Mouse (Mus musculus) embryo, embryonic 11.5 days (tissue): ENCODE results near the gene Gcnt2.
A peak's percentile ranks its signal among the peaks of the same experiment; 100 is the strongest.

Experiments used
- DNase-seq: peaks from one replicate; pipeline ENCODE4 v3.0.0-alpha.2; 2012; ENCODE audit warnings: low read depth, low spot score

Gene Gcnt2

DNA sequence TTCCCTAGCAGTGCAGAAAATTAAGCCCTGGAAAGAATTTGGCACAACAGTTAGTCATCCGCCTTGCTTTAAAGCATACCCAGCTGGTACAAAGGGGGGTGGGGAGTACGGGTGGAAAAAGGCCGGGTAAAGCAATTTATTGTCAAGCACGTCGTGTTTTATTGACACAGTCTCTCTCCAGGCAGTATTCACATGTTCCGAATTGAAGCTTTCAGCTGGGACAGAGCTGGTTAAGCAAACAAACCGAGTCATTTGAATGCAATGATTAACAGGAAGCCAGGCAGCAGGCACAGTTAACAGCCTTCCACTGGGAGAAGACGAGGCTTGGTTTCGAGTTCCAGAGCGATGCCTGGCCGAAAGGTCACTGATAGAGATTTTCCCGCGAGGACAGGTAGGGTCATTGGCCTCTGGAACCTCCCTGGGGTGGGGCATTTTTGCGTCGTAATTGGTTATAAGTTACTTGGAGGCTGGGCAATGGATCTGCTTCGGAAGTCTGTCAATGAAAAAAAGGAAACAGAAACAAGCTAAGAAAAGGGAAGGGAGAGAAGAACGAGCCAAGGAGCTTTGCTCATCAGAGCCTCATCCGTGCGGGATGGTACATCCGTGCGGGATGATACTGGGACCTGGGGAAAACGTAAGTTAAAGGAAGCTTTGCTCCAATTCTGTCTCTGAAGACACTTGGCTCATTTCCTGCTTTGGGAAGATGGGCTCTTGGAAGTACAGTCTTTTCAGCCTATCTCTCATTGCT lies at the start of gene Gcnt2:
Gcnt2 (plus strand) TSS at position 103 of the 748 bp plus-strand sequence.
- DNase-seq, result no peak

DNA sequence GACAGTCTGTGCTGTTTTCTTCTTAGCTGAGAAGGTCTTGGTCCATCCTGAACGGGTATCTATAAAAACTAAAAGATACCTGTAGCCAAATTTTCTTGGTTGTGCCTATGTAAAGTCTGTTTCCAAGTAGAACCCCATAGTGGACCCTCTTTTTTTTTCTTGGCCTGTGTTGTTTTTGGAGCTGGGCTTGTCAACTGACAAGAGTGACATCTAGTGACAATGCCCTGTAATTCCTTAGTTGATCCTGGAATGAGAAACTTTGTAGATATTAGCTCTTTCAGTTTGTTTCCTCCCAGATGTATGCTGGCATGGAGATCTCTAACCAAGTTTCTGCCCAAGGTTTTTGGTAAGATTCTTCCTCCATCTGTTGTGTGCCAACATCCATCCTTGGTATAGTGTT lies 38.9 kb upstream of the Gcnt2 start:
- no peak for DNase-seq

DNA sequence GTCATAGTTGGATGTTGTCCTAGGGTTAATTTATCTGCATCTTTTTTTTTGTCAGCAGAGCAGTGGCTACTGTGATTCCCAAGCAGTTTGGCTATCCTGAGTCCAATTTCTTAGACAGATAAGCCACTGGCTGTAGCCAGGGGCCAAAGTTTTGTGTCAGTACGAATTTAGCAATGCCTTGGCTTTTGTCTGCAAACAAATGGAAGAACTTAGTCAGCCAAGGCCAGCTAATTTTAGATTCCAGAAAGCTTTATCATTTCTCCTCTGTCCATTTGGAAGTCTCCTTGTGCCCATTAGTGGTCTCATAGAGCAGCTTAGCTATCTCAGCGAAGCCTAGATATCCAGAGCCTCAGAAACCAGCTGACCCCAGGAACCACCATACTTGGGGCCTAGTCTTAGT lies 37.6 kb upstream of the Gcnt2 start:
- no peak for DNase-seq

DNA sequence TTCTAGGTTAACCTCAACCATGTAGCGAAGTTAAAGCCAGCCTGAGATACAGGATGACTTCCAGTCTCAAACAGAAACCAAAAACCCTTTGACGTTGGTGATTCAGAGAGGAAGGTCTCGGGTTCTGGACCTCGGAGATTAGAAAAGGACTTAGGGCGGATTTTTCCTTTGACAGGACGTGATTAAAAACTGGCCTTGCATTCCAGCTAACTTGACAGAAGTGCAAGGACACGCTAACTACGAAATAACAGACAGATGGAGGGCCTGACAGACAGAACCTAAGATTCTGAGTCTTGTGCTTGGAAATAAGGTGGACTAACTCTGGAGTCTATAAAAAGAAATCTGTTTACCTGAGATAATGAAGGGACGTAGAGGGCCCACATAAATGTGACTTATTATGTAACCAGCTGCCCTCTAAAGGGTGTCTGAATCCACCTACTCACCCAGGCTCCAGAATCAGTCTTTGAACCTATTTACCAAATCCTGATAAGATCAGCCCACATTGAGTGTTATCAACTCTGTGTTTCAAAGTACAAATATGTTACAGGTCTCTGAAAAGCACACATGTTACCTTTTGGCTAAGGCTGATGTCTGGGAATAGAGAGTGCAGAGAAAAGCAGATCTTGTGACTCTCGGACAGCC lies 18.3 kb upstream of the Gcnt2 start:
- no peak for DNase-seq

DNA sequence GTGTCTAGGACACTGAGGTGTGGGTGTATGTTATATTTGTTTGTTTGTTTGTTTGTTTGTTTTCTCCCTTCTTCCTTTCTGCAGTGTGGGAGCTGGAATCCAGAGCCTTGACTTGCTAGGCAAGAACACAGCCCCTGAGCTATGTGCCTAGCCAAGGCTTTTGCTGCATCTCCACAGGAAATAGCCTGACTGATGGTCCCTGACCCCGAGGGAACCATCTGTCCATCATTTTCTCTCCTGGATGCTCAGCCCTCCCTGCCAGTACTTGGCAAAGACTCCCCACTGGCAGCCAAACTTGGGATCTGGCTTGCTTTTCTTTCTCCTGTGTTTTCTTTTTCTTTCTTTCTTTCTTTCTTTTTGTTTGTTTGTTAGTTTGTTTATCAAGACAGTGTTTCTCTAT lies 17.4 kb upstream of the Gcnt2 start:
- DNase-seq, result no peak

DNA sequence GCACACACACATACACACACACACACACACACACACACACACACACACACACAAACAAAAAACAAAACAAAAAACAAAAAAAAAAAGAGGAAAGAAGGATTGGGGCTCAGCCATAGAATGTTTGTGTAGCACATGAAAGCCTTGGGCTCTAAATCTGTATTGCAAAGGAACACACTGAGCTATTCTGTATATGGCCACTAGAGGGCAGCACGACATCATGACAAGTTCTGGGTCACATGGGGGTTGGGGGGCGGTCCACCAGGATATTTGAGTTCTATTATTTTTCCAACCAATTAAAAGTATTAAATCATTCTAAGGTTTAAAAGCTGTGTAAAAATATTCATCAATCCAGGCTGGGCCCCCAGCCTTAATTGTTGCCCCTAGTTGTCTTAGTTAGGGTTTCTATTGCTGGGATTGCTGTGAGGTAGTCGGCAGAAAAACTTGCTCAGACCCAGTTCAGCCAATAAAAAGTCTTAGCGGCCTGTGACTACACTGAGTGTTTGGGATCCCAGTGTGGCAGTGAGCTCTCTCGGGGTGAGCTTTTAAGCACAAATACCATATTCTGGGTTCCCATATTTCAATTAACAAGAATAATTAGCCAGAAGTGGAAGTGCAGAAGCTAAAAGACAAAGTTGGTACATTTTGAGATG lies 16.0 kb upstream of the Gcnt2 start:
- DNase-seq, result peak; percentile 67

DNA sequence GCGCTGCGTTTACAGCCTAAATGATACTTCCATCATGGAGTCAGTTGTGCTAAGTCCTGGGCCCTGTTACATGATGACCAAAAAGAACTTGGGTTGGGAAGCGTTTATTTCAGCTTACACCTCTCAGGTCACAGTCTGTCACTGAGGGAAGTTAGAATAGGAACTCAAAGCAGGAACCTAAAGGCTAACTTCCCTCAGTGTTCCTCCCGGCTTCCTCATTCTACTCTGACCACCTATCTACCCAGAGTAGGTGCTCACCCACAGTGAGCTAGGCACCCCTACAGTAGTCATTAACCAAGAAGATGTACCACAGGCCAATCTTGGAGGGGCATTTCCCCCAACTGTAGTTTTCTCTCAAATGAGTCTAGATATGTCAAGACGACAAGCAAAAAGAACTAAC lies 15.4 kb upstream of the Gcnt2 start:
- DNase-seq, result no peak

DNA sequence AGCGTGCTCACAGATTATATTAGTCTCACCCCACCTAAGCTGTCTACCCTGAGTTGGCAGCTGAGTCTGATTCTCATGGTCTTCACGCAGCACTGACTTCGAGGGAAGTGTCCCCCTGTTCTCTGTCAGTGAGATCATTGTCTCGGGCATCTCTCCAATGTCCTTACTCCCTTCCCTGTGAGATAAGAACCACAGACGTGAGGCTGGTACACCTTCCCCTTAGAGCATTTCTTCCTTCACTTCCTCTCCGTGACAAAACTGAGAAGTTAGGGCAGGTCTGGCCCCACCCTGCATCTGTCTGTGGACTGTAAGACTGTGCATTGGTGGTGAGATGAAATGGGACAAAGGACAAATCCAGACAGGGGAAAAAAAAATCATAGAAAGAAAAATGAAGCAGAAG lies 13.6 kb upstream of the Gcnt2 start:
- no peak for DNase-seq

DNA sequence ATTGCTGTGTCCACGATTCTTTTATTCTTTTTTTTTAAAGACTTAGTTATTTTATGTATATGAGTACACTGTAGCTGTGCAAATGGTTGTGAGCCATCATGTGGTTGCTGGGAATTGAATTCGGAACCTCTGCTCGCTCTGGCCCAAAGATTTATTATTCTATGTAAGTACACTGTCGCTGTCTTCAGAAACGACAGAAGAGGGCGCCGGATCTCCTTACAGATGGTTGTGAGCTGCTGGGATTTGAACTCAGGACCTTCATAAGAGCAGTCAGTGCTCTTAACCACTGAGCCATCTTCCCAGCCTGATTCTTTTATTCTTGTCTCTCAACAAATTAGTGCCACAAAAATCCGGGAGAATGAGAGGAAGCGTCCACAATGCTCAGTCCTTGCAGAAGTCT lies 13.2 kb upstream of the Gcnt2 start:
- no peak for DNase-seq

DNA sequence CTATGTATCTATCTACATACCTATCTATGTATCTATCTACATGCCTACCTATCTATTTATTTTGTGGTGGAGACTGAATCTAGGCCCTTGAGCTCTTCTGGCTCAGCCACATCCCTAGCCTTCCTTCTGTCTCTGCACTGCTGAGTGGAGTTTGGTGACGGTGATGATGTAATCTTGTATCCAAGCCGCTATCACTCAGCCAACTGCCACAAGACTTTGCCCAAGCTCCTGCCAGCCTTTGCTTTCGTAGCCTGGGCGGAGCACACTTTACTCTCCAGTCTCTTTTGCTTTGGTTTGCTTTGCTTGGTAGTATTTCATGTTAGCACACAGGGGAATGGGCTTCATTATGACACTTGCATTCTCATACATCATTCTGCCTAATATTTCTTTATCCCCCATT lies 11.7 kb upstream of the Gcnt2 start:
- no peak for DNase-seq

DNA sequence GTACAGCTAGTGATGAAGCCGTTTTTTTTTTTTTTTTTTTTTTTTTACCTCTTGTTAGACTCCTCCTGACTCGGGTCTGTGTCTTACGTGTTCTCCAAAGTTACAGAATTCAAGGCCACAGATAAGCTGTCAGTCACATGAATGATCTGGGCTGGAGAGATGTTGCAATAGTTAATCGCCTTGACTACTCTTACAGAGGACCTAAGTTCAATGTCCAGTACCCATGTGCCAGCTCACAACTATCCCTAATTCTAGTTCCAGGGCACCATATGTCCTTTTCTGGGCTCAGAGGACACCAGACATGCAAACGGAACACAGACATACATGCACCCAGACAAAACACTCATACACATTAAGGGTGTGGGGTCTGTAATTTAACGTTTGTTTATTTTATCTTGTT lies 8.9 kb upstream of the Gcnt2 start:
- DNase-seq, result no peak

DNA sequence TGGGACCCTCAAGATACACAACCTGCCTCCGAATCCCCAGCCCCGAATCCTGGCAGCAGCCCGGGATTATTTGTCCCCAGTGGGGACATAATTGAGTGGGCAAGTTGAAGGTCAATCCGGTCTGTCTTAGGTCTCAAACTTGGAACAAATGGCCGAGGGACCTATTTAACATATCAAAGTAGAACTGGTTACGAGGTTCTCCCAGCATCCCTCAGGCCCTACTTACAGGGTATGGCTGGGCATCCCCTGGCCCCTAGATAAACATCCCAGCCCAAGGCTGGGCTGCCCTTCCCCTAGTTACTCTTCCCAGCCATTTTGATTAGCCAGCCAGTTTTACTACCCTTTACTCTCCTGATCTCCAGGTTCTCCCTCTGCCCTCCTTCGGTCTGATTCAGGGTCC lies 8.3 kb upstream of the Gcnt2 start:
- no peak for DNase-seq

DNA sequence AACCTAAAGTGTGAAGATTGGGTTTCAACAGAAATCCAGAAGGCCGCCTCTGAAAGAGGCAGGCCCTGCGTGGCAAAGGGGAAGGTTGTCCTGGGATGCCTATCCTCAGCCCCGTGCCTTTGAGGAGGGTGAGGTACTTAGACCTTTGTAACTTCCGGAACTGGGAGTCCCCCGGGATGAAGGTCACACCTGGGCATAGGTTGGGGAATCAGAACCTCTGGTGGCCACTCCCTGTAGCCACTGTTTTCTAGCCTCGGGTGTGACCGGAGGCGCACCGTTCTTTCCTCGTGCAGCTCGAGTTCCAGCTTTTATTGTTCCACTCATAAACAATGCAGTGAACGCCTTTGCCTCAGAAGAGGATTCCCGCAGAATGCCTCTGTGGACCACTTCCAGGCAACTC lies 7.6 kb upstream of the Gcnt2 start:
- DNase-seq, result no peak

DNA sequence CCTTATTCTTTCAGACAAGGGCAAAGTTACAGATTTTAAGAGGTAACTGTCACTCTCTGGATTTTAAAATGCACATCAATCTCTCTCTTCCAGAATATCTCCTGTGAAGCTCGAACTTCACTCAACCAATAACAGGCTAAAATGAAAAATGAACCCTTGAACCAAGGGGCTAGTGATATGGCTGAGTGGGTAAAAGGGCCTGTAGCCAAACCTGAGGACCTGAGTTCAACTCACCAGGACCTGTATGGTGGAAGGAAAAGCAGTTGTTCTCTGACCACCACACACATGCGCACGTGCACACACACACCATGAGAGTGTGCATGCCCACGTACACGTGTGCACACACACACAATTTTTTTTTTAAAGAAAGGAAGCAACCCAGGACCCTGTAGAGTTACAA lies 6.8 kb upstream of the Gcnt2 start:
- DNase-seq, result no peak

DNA sequence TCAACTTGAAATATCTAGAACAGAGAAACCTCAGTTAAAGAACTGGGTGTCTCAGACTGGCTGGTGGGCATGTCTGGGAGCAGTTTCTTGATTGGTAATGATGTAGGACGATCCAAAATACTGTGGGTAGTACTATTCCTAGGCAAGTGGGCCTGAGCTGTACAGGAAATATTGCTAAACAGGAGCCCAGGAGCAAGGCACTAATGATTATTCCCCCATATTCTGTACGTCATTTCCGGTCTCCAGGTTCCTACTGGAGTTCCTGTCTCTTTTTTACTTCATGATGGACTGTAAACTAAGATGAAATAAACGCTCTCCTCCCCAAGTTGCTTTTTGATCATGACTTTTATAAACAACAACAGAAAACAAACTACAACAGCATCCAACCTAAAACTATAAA lies 5.7 kb upstream of the Gcnt2 start:
- DNase-seq, result no peak

DNA sequence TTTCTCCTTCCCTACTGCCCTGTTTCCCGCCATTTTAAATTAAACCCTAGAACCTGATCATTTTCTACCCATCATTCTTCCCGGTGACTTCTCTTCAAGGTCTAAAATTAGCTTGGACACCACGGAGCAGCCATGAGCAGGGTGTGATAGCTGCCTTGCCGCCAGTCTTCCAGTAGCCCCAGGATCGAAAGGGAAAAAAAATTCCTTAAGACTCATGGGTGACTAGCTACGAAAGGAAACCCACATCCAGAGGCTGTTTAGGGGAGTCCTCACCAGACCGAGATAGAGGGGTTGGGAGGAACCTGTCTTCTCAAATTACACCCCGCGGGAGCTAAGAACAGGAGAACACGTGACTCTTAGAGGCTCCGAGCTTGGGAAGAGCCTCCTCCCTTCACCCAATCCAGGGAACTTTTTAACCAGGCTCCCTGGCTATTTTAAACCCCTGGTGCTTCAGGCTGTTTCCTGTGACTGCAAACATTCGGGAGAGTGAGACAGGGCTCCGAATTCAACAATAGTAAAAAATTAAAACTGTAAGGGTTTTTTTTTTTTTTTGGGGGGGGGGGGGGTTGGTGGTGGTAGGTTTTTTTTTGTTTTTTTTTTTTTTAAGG lies 5.0 kb upstream of the Gcnt2 start:
- peak; percentile 51 for DNase-seq

DNA sequence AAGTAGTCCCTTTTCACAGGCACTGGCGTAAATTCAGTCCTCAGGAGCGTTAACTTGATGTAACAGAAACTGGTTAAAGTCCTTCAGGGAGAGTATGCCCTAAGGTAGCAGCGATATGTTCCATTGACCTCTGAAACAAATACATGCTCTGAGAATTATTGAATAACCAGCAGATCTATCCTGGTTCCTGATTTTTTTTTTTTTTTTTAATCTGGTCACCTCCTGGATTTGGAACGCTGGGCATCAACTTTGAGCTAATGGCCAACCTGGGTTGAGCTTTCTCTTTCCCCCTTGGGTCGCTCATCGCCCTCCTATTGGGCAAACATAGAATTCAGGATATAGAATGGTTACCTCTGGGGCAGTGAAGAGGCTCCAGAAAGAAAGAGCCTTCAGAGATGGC lies 4.3 kb upstream of the Gcnt2 start:
- no peak for DNase-seq

DNA sequence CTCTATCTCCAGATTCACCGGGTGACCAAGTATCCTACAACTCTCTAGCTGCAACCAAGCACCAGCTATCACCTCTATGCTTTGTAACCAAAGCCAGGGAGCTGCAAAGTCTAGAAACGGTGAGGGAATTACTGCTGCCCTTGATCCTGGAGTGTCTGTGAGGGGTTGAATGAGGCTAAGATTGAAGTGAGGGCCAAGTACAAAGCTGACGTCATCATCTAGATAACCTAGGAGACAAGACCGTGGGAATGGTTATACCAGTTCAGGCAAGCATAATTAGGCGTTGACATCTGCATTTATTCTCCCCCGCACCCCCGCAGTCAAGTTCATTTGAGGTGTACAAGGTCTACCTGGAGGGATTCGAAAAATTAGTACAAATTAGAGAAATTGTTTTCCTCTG lies 2.8 kb upstream of the Gcnt2 start:
- DNase-seq, result no peak

DNA sequence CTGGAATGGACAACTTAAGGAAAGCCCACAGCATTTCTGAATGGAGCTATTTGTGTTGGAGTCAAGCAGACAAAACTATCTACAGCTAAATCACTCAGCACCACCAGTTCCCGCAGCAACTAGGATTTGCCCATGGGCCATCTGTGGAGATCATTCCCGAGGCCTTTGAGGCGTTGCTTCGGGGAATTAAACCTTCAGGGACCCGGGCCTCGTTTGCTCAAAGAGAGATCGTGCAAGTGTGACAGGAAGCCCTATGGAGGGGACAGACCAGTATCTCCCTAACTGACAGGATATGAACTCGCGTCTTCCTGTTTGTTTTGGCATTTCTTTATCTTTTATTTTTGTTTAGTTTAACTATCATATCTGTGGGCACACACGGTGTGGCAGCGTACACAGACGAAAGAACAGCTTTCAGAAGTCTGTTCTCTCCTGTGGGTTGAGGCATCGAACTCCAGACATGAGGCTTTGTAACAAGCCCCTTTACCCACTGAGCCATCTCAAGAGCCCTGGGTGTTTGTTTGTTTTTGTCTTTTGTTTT lies 2.2 kb upstream of the Gcnt2 start:
- DNase-seq, result no peak

DNA sequence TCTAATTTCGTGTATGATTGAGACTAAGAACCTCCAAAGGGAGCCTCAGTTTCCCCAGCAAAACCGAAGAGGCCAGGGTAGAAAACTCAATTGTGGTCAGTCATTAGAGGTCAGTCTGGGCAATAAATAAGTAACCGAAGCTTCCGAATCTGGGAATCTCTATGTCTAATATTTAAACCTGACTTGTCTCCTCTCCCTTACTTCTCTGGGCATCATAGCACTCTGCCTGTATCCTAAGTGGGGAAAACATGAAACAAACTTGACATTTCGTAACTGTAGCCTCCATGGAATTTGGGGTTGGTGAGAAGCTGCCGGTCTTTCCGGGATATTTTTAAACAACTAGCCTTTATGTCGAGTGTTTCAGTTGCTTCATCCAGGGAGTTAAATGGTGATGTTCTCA lies 329 bp upstream of the Gcnt2 start:
- no peak for DNase-seq

DNA sequence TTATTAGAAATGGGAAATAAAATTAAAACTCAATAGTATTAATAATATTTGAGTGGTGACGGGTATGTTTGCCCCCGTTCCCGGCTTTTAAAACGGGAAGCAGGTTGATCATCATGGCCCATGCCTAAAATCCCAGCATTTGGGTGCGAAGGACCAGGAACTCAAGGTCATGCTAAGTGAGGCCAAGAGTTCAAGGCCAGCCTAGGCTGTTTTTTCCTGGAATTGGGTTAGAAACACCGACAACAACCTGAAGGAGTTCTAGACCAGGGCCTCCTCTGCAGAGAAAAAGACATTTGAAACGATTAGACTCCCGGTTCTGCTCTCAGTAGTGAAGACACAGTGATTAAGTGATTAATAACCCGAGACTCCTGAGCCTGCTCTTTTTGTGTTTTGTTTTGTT lies 3.5 kb downstream of the Gcnt2 start:
- DNase-seq, result no peak

DNA sequence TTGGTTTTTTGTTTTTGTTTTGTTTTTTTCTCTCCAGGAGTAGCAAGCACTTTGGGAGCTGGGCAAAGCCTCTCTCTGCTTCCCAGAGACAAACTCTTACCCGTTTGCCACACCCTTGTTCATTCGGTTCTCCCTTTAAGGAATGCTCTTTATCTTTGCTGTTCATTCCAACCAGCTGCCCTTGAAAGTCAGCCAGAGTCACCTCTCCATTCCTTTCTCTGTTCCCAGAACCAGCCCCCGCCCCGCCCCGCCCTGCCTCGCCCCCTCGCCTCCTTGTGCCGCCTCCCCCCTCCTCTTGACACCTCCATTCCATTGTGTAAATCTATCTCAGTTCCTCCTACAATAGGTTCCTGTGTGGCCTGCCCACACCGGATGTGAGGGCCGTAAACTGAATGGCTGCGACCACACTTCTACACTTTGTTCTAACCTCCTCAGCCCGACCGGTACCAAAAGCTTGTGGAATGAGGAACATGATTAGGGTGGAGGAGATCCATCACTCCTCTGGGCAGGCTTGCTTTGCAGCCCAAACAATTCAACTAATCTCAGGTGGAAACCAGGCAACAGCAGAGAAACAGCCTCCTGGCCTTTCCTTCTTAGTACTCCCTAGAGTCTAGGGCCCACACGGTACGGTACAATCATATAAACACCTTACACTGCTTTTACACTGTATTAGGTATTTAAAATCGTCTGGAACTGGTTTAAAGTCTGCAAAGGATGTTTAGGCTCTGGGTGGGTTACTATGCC lies 9.5 kb downstream of the Gcnt2 start:
- DNase-seq, result peak; percentile 13
